Mouse (Mus musculus): ENCODE results near the gene Snd1. TPM values are rescaled to one million over a fixed set of nuclear protein-coding genes. Genes with fewer than 3 reads are reported as not detected.
A peak's percentile ranks its signal among the peaks of the same experiment; 100 is the strongest.

Gene Snd1
- polyA plus RNA-seq, 1 experiment from 2014 or later, result 110 TPM

DNA sequence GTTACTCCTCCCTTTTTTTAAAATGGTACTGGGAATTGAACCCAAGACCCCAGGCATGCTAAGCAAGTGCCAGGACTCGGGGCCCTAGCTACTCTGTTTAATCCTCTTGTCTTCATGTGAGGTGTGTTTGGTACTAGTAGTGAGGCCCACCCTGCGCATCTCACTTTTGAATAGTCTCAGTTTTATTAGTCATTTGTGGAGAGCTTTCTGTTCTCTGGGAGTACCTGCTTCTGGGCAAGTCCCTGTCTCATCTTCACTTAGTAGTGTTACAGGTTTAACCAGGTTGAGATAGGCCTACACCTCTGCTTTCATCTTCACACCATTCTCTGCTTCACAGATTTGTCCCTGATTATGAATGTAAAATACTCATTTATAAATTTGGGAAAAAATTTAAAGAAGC lies 84.5 kb downstream of the Snd1 start:
- H3K36me3 ChIP-seq, result peaks cover 30% of the 10 kb centered on the region
- H3K9me3 ChIP-seq (replicated peaks), result no peaks in the 10 kb centered on the region
- DNase-seq (ENCODE audit: low spot score), result no peak
- H3K27me3 ChIP-seq (ENCODE audit: low read depth, poor library complexity, severe bottlenecking), result no peaks in the 10 kb centered on the region
- peaks cover 9% of the 10 kb centered on the region for H3K4me1 ChIP-seq
- no peak overlapping the region for H3K27ac ChIP-seq (replicated peaks)
- no peak overlapping the region for H3K4me3 ChIP-seq
- WGBS, result 89% methylated on average over 2 of the region's 2 CpGs

DNA sequence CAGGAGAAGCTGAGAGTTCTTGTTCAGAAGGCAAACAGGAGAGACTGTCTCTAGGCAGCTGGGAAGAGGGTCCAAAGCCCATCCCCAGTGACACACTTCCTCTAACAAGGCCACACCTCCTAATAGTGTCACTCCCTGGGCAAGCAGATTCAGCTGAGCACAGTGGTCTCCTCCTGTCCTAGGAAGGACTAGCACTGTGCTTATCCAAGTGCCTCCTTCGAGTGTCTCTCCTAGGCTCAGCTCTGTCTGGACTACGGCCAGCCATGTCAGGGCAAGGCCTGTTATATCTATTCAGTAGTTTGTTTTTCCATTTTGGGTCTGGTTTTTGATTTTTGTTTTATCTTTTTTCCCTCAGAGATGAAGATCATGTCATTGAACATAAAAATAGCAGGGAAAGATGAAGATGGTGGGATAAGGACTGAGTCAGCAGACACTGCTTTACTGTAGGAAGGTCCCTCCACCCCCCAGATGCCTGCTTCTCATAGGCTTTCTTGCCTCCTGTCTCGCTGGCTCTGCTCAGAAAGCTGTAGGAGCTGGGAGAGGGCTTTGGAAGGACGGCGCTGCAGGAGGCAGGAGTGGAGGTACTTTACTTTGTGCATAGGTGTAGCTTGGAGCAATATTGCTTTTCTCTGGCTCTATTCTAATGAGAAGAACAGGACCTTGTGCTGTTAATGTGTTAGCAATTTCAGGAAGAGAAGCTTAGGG lies 86.5 kb downstream of the Snd1 start:
- DNase-seq (ENCODE audit: low spot score), result no peak

DNA sequence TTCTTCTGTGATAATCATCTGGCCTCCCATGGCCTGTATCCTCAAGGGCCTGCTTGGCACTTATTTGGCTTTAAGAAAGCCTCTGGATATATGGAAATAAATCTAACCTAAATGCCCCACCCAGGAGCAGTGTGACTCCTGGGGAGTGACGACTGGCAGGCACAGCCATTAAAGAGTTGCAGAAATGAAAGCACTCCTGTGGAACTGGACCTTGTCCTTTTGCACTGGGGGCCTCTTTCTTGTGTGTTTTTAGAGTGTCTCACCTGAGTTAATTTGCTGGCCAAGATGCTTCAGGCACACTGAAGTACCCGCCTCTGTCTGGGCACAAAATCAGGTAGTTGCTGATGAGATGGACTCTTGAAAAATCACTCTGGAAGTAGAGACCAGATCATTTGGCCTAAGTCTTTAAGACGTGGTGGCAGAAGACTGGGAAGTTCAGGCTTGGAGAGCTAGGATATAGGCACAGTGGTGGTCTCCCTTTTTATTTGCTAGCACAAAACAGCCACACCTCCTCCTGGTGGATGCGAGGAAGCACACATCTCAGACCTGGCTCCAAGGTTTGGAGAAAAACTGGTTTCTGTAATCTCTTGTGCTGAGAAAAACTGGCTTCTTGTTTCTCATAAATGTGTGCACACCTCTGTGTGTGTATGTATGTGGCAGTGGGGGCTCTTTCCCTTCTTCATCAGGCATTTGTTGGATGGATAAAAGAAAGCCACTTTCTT lies 87.5 kb downstream of the Snd1 start:
- H3K27me3 ChIP-seq (ENCODE audit: low read depth, poor library complexity, severe bottlenecking), result no peaks in the 10 kb centered on the region
- H3K36me3 ChIP-seq, result peaks cover 23% of the 10 kb centered on the region
- no peak overlapping the region for H3K4me3 ChIP-seq
- H3K9me3 ChIP-seq (replicated peaks), result no peaks in the 10 kb centered on the region
- no peak overlapping the region for H3K27ac ChIP-seq (replicated peaks)
- 73% methylated on average over 4 of the region's 4 CpGs for WGBS
- no peak for DNase-seq (ENCODE audit: low spot score)
- peaks cover 4% of the 10 kb centered on the region for H3K4me1 ChIP-seq

More for the DNA sequence above, 86.5 kb downstream of the Snd1 start:
- H3K27me3 ChIP-seq (ENCODE audit: low read depth, poor library complexity, severe bottlenecking), result no peaks in the 10 kb centered on the region
- H3K9me3 ChIP-seq (replicated peaks), result no peaks in the 10 kb centered on the region
- WGBS, result 89% methylated on average over 5 of the region's 5 CpGs
- peaks cover 9% of the 10 kb centered on the region for H3K4me1 ChIP-seq
- H3K27ac ChIP-seq (replicated peaks), result no peak overlapping the region
- peaks cover 23% of the 10 kb centered on the region for H3K36me3 ChIP-seq
- no peak overlapping the region for H3K4me3 ChIP-seq

- 83% methylated on average over 6 of the region's 6 CpGs for WGBS
- 0 out of 2 replicates have a peak overlapping the region, but pooled peaks have one; percentile 9 for H3K27ac ChIP-seq (replicated peaks)
- peaks cover 22% of the 10 kb centered on the region for H3K4me1 ChIP-seq
- peaks cover 7% of the 10 kb centered on the region for H3K36me3 ChIP-seq
- H3K4me3 ChIP-seq, result no peak overlapping the region
- DNase-seq (ENCODE audit: low spot score), result no peak
- H3K9me3 ChIP-seq (replicated peaks), result no peaks in the 10 kb centered on the region
- H3K27me3 ChIP-seq (ENCODE audit: low read depth, poor library complexity, severe bottlenecking), result no peaks in the 10 kb centered on the region
Observed at GRCm38 (mm10) chr6:28567978-28568377, 93.0 kb downstream of the Snd1 start.

- no peak overlapping the region for H3K27ac ChIP-seq (replicated peaks)
- H3K27me3 ChIP-seq (ENCODE audit: low read depth, poor library complexity, severe bottlenecking), result no peaks in the 10 kb centered on the region
- no peaks in the 10 kb centered on the region for H3K9me3 ChIP-seq (replicated peaks)
- H3K4me1 ChIP-seq, result peaks cover 42% of the 10 kb centered on the region
- WGBS, result 83% methylated on average over 2 of the region's 2 CpGs
- H3K4me3 ChIP-seq, result no peak overlapping the region
- H3K36me3 ChIP-seq, result no peaks in the 10 kb centered on the region
- DNase-seq (ENCODE audit: low spot score), result no peak
Observed at GRCm38 (mm10) chr6:28571946-28572345, 97.0 kb downstream of the Snd1 start.

DNA sequence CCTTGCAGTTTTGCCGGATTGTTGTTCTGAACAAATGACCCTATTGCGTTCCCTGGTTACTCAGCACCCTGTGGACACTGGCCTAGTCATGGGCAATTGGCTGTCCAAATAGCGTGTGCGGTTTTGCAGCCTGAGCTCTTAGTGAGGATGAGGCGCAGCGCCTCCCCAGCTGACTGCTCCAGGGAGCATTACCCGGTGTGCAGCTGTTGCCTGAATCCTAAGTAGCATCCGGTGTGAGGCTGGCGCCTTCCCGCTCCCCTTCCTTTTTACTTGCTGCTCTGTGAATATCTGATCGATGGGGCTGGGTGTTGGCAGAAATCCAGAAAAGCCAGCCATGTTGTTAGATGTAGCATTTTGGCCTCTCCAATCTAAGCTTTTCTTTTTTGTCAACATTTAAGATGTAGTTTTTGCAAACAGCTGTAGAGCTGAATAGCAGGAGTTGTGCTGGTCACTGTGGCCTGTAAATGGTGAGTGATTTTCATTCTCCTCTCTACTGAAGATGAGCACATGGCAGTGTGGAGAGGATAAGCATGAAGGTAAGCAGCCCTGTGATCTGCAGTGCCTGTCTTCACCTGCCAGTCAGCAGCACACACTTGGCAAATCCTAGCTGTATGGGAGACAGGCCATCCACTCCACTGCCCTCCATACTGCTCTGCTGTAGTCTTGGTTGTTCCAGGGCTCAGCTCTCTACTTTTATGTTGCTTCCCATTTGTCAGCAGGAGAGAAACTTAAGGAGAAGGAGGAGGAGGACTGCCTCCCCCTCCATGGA lies 98.2 kb downstream of the Snd1 start:
- Histone ChIP-seq H3K27ac (replicated peaks) (peak overlapping the region; percentile 61), H3K36me3 (no peaks in the 10 kb centered on the region), H3K4me3 (no peak overlapping the region), H3K27me3 (ENCODE audit: low read depth, poor library complexity, severe bottlenecking) (no peaks in the 10 kb centered on the region), H3K4me1 (peaks cover 36% of the 10 kb centered on the region), H3K9me3 (replicated peaks) (no peaks in the 10 kb centered on the region)
- peak; percentile 39 for DNase-seq (ENCODE audit: low spot score)
- 74% methylated on average over 11 of the region's 11 CpGs for WGBS

GRCm38 (mm10) chr6:28576356-28577264 lies 101.7 kb downstream of the Snd1 start:
- Histone ChIP-seq H3K27me3 (ENCODE audit: low read depth, poor library complexity, severe bottlenecking) (no peaks in the 10 kb centered on the region), H3K27ac (replicated peaks) (no peak overlapping the region), H3K36me3 (no peaks in the 10 kb centered on the region), H3K9me3 (replicated peaks) (no peaks in the 10 kb centered on the region), H3K4me3 (no peak overlapping the region), H3K4me1 (peaks cover 28% of the 10 kb centered on the region)
- 75% methylated on average over 14 of the region's 14 CpGs for WGBS
- DNase-seq (ENCODE audit: low spot score), result no peak

GRCm38 (mm10) chr6:28582847-28583246 lies 107.9 kb downstream of the Snd1 start:
- no peaks in the 10 kb centered on the region for H3K27me3 ChIP-seq (ENCODE audit: low read depth, poor library complexity, severe bottlenecking)
- H3K27ac ChIP-seq (replicated peaks), result no peak overlapping the region
- 95% methylated on average over 3 of the region's 3 CpGs for whole genome bisulfite sequencing
- no peak for DNase-seq (ENCODE audit: low spot score)
- no peaks in the 10 kb centered on the region for H3K4me1 ChIP-seq
- no peak overlapping the region for H3K4me3 ChIP-seq
- H3K9me3 ChIP-seq (replicated peaks), result no peaks in the 10 kb centered on the region
- H3K36me3 ChIP-seq, result no peaks in the 10 kb centered on the region

- Histone ChIP-seq H3K27me3 (ENCODE audit: low read depth, poor library complexity, severe bottlenecking) (no peaks in the 10 kb centered on the region), H3K4me1 (no peaks in the 10 kb centered on the region), H3K27ac (replicated peaks) (no peak overlapping the region), H3K9me3 (replicated peaks) (no peaks in the 10 kb centered on the region), H3K4me3 (no peak overlapping the region), H3K36me3 (no peaks in the 10 kb centered on the region)
- no peak for DNase-seq (ENCODE audit: low spot score)
- WGBS, result 90% methylated on average over 2 of the region's 2 CpGs
Observed at GRCm38 (mm10) chr6:28583399-28583798, 108.5 kb downstream of the Snd1 start.

GRCm38 (mm10) chr6:28586806-28587205 lies 111.9 kb downstream of the Snd1 start:
- H3K36me3 ChIP-seq, result 0 out of 2 replicates have a peak, but pooled peaks cover under 1% of the 10 kb centered on the region
- no peak for DNase-seq (ENCODE audit: low spot score)
- no peak overlapping the region for H3K4me3 ChIP-seq
- H3K9me3 ChIP-seq (replicated peaks), result no peaks in the 10 kb centered on the region
- no peaks in the 10 kb centered on the region for H3K4me1 ChIP-seq
- no peaks in the 10 kb centered on the region for H3K27me3 ChIP-seq (ENCODE audit: low read depth, poor library complexity, severe bottlenecking)
- H3K27ac ChIP-seq (replicated peaks), result no peak overlapping the region
- WGBS, result 88% methylated on average over 3 of the region's 3 CpGs

DNA sequence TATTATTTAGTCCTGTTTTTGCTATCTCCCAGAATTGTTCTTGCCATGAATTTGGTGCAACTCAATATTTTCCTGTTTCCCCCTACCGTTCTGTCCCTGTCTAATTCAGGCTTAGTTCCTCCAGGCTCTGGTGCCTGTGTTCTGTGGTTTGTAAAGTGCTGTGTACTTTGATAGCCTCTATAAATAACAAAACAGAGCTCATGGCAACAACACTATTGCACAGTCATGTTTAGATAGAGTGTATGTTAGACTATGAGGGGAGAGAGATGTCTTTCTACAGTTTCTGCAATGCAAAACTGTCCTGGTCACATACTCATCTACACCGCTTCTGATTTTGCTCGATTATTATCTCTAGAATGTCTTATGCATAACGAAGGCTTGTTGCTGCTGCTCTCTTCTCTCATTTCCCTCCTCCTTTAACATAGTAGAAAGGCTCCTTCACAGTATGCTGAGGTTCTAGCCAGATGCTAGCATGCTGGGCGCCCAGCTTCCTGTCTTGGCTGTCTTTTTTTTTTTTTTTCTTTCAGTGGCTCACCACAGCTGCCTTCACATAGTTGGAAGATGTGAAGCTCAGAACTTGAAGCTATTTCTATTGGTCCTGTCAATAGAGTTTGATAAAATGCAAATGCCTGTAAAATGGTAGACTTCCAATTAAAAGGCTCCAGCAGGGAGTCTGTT lies 113.7 kb downstream of the Snd1 start:
- WGBS, result 94% methylated on average over 5 of the region's 5 CpGs

More for the DNA sequence above, 113.7 kb downstream of the Snd1 start:
- H3K36me3 ChIP-seq, result 0 out of 2 replicates have a peak, but pooled peaks cover 3% of the 10 kb centered on the region
- H3K27me3 ChIP-seq (ENCODE audit: low read depth, poor library complexity, severe bottlenecking), result no peaks in the 10 kb centered on the region
- no peak for DNase-seq (ENCODE audit: low spot score)
- H3K9me3 ChIP-seq (replicated peaks), result no peaks in the 10 kb centered on the region
- H3K4me3 ChIP-seq, result no peak overlapping the region
- no peak overlapping the region for H3K27ac ChIP-seq (replicated peaks)
- H3K4me1 ChIP-seq, result no peaks in the 10 kb centered on the region

Measured in midbrain, embryonic 10.5 days (tissue).